Mouse (Mus musculus): ENCODE measurements around the gene Tmem86a.

Gene Tmem86a

DNA sequence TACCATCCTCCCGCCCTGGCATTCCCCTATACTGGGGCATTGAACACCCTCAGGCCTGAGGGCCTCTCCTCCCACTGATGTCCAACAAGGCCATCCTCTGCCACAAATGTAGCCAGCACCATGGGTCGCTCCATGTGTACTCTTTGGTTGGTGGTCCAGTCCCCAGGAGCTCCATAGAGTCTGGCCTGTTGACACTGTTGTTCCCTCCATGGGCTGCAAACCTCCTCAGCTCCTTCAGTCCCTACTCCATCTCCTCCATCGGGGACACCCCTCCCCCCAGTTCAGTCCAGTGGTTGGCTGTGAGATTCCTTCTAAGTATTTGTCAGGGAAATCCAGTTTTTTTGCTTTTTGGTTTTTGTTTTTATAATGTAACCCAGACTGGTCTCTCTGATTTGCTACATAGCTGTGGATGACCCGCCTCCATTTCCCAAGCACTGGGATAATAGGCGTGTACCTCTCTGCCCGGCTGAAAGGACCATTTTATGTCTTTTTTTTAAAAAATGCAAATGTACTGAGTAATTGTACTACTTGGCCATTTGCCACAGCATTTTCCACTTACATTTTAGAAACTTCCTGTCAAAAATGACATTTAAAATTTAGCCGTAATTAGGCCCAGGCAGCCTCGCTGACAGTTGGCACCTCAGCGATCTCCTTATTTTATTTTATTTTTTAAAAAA is 19.7 kb upstream of the Tmem86a start:
- DNase-seq = no peak

DNA sequence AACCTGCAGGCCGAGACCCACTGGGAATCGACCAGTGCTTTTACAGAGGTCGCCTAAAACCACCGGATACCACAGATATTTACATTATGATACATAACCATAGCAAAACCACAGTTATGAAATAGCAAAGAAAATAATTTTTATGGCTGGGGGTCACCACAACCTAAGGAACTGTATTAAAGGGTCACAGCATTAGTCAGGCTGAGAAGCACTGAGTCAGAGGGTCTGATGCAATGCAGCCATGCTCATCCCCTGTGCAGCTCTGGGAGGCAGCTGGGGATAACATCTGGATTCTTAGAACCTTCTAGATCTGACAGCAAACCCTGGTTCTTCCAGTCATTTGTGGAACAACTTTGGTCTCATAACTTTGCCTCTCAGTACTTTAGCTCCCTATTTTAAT is 19.0 kb upstream of the Tmem86a start:
- no peak for DNase-seq

DNA sequence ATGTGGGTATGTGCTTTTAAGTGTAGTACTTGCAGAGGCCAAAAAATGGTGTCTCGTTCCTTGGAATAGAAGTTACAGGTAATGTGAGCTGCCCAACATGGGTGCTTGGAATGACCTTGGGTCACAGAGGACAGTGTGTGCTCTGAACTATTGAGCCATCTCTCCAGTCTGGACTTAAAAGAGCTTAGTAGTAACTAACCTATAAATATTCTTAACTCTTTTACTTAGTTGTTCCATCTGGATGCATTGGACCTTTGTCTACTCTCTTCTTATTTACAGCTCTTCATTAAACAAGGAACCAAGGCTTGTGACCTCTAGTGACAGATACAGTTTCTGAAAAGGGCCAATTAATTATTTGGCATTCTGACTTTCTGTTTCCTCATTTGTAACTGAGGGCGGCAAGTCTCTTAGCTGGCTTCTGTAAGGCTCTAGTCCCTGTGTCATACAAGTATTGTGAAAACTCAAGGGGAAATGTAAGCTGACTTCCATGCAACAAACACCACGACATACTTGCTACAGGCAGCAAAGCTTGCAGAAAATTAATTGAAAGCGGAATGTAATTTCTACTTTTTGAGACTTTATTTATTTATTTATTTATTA is 15.5 kb upstream of the Tmem86a start:
- DNase-seq = no peak

- no peak for DNase-seq
Observed at GRCm38 (mm10) chr7:47035426-47035825, 15.0 kb upstream of the Tmem86a start.

DNA sequence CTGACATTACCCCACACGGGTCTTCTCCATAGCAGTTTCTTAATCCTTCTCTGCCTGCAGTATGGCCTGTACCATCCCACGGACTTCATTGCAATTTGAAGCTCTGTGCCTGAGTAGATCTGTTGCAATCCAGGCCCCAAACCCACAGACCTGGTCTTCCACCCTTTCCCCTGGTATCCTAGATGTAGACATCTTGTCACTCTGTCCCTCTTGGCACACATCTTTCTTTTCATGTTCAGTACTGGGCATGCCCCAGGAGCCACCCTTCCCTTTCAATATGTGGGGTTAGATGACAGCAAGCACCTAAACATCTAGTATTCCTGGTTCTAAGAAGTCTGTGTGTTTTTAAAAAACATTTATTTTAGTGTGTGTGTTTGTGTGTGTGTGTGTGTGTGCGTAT is 8.7 kb upstream of the Tmem86a start:
- DNase-seq = no peak

GRCm38 (mm10) chr7:47042121-47042520 is 8.3 kb upstream of the Tmem86a start:
- no peak for DNase-seq

DNA sequence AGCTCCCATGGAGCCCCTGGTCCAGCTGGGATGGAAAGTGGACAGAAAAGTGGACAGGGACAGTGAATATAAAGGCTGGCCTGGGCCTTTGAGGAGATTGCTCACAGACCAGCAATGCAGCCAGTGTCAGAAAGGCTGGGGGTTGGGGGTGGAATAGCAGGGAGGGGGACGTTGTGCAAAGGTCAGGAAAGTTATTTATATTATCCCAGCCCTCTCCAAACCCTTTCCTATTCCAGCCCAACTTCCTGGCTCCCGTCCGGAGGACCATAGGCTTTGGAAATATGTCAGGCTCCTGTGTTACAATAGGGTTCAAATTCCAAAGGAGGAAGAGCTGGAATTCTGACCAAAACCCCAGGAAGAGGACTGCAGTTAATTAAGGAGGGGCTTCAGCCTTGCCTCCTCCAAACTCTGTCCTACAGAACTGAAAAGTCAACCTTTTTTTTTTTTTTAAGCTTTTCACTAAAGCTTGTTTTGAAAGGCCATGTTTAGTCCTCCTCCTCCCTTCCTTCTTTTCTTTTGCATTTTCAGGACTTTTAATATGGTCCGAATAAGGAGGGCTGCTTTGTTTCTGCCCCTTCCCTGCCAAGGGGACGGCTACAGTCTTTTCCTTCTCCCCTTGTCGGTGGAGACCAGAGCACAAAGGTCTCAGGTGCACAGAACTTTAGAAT is 7.4 kb upstream of the Tmem86a start:
- peak; percentile 77 for DNase-seq

GRCm38 (mm10) chr7:47050766-47051165 is 365 bp downstream of the Tmem86a start:
- DNase-seq = peak; percentile 76

DNA sequence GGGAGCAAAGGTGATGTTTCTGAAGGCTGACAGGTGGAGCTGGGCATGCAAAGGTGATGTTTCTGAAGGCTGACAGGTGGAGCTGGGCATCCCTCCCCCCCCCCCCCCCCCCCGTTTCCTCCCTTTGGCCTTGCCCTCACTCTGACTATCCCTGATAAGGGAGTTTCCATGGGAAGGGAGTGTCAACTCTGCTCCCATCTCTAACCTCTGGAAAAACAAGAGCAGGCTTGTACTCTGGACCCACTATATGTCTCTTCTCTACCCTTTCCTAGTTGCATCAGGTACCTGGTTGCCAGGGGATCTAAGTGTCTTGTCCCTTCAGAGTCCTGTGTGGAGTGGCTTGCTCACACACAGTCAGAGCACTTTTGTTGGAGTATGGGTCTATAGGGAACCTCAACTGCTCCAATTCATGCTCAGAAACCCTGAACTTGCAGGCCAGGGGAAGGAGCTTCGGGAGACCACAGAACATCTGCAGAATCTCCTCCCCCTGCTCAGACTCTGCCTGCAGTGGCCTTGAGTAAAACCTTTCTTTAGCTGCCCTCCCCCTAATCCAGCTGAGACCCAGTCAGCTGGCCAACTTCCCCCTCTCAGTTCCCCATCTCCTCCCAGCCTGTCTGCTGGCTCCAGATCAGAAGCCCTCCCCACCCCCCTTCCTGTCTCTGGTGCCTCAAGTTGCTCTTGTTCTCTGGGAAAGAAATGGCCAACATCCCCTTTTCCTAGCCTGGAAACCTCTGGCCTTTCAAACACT is 1.2 kb downstream of the Tmem86a start:
- DNase-seq = peak; percentile 90

GRCm38 (mm10) chr7:47052276-47052675 is 1.9 kb downstream of the Tmem86a start:
- peak; percentile 72 for DNase-seq

- DNase-seq = no peak
Observed at GRCm38 (mm10) chr7:47053287-47053686, 2.9 kb downstream of the Tmem86a start.

DNA sequence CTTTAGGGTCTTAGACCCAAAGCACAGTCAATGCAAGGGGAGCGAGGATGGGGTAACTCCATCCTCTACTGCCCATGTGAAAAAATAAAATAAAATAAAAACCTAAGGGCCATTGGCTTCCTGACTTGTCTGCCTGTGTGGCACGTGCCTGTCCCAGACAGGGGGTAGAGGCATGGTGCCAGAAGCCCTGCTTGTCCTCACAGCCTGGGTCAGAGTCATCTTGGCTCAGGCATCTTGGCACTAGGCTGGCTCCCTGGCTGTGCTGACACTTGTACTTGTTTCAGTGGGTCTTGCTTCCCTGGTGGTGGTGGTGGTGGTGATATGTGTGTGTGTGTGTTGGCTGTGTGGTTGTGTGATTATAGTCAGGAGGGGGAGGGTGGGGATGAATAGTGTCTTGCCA is 4.3 kb downstream of the Tmem86a start:
- peak; percentile 67 for DNase-seq

- peak; percentile 36 for DNase-seq
Observed at GRCm38 (mm10) chr7:47055744-47056143, 5.3 kb downstream of the Tmem86a start.

GRCm38 (mm10) chr7:47056273-47056672 is 5.9 kb downstream of the Tmem86a start:
- no peak for DNase-seq

- no peak for DNase-seq
Observed at GRCm38 (mm10) chr7:47059339-47059738, 8.9 kb downstream of the Tmem86a start.

- DNase-seq = no peak
Observed at GRCm38 (mm10) chr7:47061560-47061959, 11.2 kb downstream of the Tmem86a start.

DNA sequence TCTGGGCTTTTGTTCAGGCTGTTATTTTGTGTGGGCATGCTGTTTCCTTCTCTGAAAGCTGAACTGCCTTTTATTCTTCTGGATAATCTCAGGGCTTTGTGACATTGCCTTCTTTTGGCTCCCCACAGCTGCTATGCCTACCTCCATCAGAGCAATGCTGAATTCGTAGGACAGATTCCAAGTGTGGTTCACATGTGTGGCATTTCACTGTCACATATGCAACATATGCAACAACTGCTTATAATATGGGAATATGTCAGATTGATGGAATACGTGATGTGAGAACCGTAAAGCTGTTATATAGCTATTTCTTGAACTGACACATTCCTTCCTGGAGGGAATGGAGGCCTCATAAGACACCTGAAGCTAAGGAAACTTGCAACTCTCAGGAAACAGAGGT is 16.5 kb downstream of the Tmem86a start:
- DNase-seq = no peak

GRCm38 (mm10) chr7:47067879-47068278 is 17.5 kb downstream of the Tmem86a start:
- peak; percentile 58 for DNase-seq

GRCm38 (mm10) chr7:47072551-47072950 is 22.1 kb downstream of the Tmem86a start:
- no peak for DNase-seq

- peak; percentile 72 for DNase-seq
Observed at GRCm38 (mm10) chr7:47073536-47074521, 23.4 kb downstream of the Tmem86a start.

- no peak for DNase-seq
Observed at GRCm38 (mm10) chr7:47076193-47076592, 25.8 kb downstream of the Tmem86a start.

DNA sequence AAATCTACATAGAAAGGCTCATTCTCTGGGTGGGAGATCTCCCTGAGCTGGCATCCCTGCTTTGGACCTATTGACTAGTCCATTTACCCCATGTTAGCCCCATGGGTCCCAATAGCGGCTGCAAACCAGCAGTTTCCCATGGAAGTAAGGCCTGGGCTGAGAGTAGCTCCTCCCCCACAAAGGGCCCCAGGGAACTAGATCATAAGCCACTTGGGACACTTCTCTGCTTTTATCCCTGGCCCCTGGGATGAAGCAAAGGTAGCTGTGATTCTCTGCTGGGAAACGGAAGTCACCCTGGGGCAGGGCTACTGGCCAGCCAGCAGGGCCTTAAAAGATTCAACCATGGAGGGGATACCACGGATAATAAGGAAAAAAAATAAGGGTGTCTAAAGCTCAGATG is 26.3 kb downstream of the Tmem86a start:
- no peak for DNase-seq
